8 mouse cellular contexts compared by ENCODE assay signal in genomic region chr1:138848026-138848425, GRCm38 (mm10). TPM values are rescaled to one million over a fixed set of nuclear protein-coding genes. Genes with fewer than 3 reads are reported as not detected.
A peak's percentile ranks its signal among the peaks of the same experiment; 100 is the strongest.
DNase-seq lines count a peak whose midpoint lies in the region; ATAC-seq and TF ChIP-seq lines count a peak whose summit lies in the region.

No protein-coding gene starts in this region.

- DNase-seq in retina, postnatal 1 day: peak; percentile 51
- no peak for DNase-seq in retina, embryonic 14.5 days (ENCODE audit: low spot score)
- no peak for DNase-seq in forebrain, postnatal 0 days
- no peak for DNase-seq in liver, embryonic 14.5 days (ENCODE audit: low read depth in 3 of 3, low spot score in 3 of 3)
- DNase-seq in stomach, postnatal 0 days (ENCODE audit: low spot score): no peak
- no peak for DNase-seq in thymus, postnatal 25 days
- no peak for DNase-seq in adrenal gland, adult 2 months
- DNase-seq in left cerebral cortex, postnatal 14 days (ENCODE audit: low spot score in 2 of 2): no peak

- H3K4me3 ChIP-seq in forebrain, postnatal 0 days (ENCODE audit: low read depth, low read length): peak overlapping the region; percentile 36
- H3K4me3 ChIP-seq in liver, embryonic 14.5 days (ENCODE audit: insufficient read depth in 1 of 2, low read depth in 2 of 2, low read length in 2 of 2): peak overlapping the region in 1 of 2 experiments; percentile 18; a peak in 1 of 4 replicates
- H3K4me3 ChIP-seq in stomach, postnatal 0 days (ENCODE audit: low read depth, low read length): peak overlapping the region; percentile 32

- peaks cover 40% of the 10 kb centered on the region for H3K27me3 ChIP-seq in forebrain, postnatal 0 days (ENCODE audit: insufficient read depth, low read length)
- H3K27me3 ChIP-seq in liver, embryonic 14.5 days (ENCODE audit: control insufficient read depth, insufficient read depth, low read length): peaks cover 65% of the 10 kb centered on the region
- H3K27me3 ChIP-seq in stomach, postnatal 0 days (ENCODE audit: control insufficient read depth, insufficient read depth, low read length): peaks cover 12% of the 10 kb centered on the region; the same call in 1 of the 2 replicates

- intact Hi-C loops in left cerebral cortex, postnatal 14 days (cut with DNase I): loop anchor here (10.0 kb wide), 1 partner anchor 343 kb away; no protein-coding TSS in a partner anchor

- ATAC-seq in forebrain, postnatal 0 days: peak; percentile 28
- no peak for ATAC-seq in liver, embryonic 14.5 days (ENCODE audit: insufficient read depth)
- ATAC-seq in stomach, postnatal 0 days (ENCODE audit: low FRiP score, low TSS enrichment): peak; percentile 28

- no peak for TF ChIP-seq EP300 in liver, embryonic 14.5 days (IDR thresholded peaks at IDR 0.05; ENCODE audit: low read depth)
- no peak for TF ChIP-seq EP300 in stomach, postnatal 0 days (optimal IDR thresholded peaks at IDR 0.05)

- no peak for TF ChIP-seq CTCF in forebrain, postnatal 0 days (IDR thresholded peaks at IDR 0.05; ENCODE audit: low read depth)
- no peak for TF ChIP-seq CTCF in liver, embryonic 14.5 days (IDR thresholded peaks at IDR 0.05; ENCODE audit: low read depth)
- TF ChIP-seq CTCF in stomach, postnatal 0 days (IDR thresholded peaks at IDR 0.05; ENCODE audit: low read depth): no peak

- H3K9ac ChIP-seq in forebrain, postnatal 0 days: peak overlapping the region; percentile 35
- no peak overlapping the region for H3K9ac ChIP-seq in liver, embryonic 14.5 days (replicated peaks)
- no peak overlapping the region for H3K9ac ChIP-seq in stomach, postnatal 0 days (ENCODE audit: low read length)

- 2% methylated on average over 16 of the region's 16 CpGs for WGBS in forebrain, postnatal 0 days
- WGBS in liver, embryonic 14.5 days (ENCODE audit: insufficient replicate concordance): under 1% methylated on average over 16 of the region's 16 CpGs
- whole genome bisulfite sequencing in stomach, postnatal 0 days: under 1% methylated on average over 15 of the region's 16 CpGs

- H3K27ac ChIP-seq in forebrain, postnatal 0 days (ENCODE audit: low read depth, low read length): peak overlapping the region; percentile 15; the same call in 1 of the 2 replicates
- no peak overlapping the region for H3K27ac ChIP-seq in liver, embryonic 14.5 days
- H3K27ac ChIP-seq in stomach, postnatal 0 days (replicated peaks): no peak overlapping the region

- H3K4me1 ChIP-seq in forebrain, postnatal 0 days (ENCODE audit: insufficient read depth): peaks cover 10% of the 10 kb centered on the region
- peaks cover 0 to 2% of the 10 kb centered on the region in 2 experiments; a peak in 1 of 4 replicates for H3K4me1 ChIP-seq in liver, embryonic 14.5 days (replicated peaks; ENCODE audit: control insufficient read depth in 2 of 2, insufficient read depth in 2 of 2, low read length in 1 of 2)
- 0 out of 2 replicates have a peak, but pooled peaks cover 4% of the 10 kb centered on the region for H3K4me1 ChIP-seq in stomach, postnatal 0 days (replicated peaks; ENCODE audit: control insufficient read depth, insufficient read depth)

- no peaks in the 10 kb centered on the region; the same call in 1 of the 2 replicates for H3K36me3 ChIP-seq in forebrain, postnatal 0 days (ENCODE audit: insufficient read depth)
- H3K36me3 ChIP-seq in liver, embryonic 14.5 days (replicated peaks; ENCODE audit: control insufficient read depth, insufficient read depth, low read depth): no peaks in the 10 kb centered on the region
- H3K36me3 ChIP-seq in stomach, postnatal 0 days (ENCODE audit: control insufficient read depth, insufficient read depth, low read length): no peaks in the 10 kb centered on the region

- peak overlapping the region; percentile 49 for H3K4me2 ChIP-seq in forebrain, postnatal 0 days (ENCODE audit: low read depth)
- peak overlapping the region; percentile 42; the same call in 1 of the 2 replicates for H3K4me2 ChIP-seq in liver, embryonic 14.5 days (ENCODE audit: low read depth)
- H3K4me2 ChIP-seq in stomach, postnatal 0 days (replicated peaks; ENCODE audit: low read depth): peak overlapping the region; percentile 53

- no peaks in the 10 kb centered on the region for H3K9me3 ChIP-seq in forebrain, postnatal 0 days (ENCODE audit: low read length)
- no peaks in the 10 kb centered on the region for H3K9me3 ChIP-seq in liver, embryonic 14.5 days (ENCODE audit: control insufficient read depth, low read length)
- H3K9me3 ChIP-seq in stomach, postnatal 0 days (ENCODE audit: control insufficient read depth, low read length): no peaks in the 10 kb centered on the region

RNA-seq across cellular contexts. Expression of gene Lhx9, which starts 0.4 kb away (rescaled TPM):
- total RNA-seq in forebrain, postnatal 0 days (2014; rRNA removed): 19.1 and 30.9 TPM in 2 replicates
- polyA plus RNA-seq in forebrain, postnatal 0 days (2015; fragmentation: Nextera tagmentation; extraction: Ambion mirVana): 6.4 and 26.8 TPM in 2 replicates
- 0.08 and 0.13 TPM in 2 replicates for polyA plus RNA-seq in liver, embryonic 14.5 days (2012; rRNA removed)
- not detected in 2 replicates for polyA plus RNA-seq in liver, embryonic 14.5 days (2014; fragmentation: Nextera tagmentation; extraction: Ambion mirVana)
- polyA plus RNA-seq in stomach, postnatal 0 days (2015; fragmentation: Nextera tagmentation; extraction: Ambion mirVana): 0.13 and 0.15 TPM in 2 replicates
- total RNA-seq in adrenal gland, adult 2 months (2021): not detected
- 0.09 TPM in 1 of 2 replicates, not detected in the other for polyA plus RNA-seq in adrenal gland, adult 2 months (2012; rRNA removed)
- total RNA-seq in left cerebral cortex, postnatal 14 days (2021): 1 to 10 TPM in 1 of 2 experiments, under 1 TPM in 1; 0.33 to 1.6 TPM

RNA-seq across cellular contexts. Expression of gene 2310009B15Rik, which starts 8.6 kb away (rescaled TPM):
- total RNA-seq in forebrain, postnatal 0 days (2014; rRNA removed): 33.0 and 37.4 TPM in 2 replicates
- 41.9 and 45.8 TPM in 2 replicates for polyA plus RNA-seq in forebrain, postnatal 0 days (2015; fragmentation: Nextera tagmentation; extraction: Ambion mirVana)
- 10.1 and 10.9 TPM in 2 replicates for polyA plus RNA-seq in liver, embryonic 14.5 days (2012; rRNA removed)
- 13.1 and 17.3 TPM in 2 replicates for polyA plus RNA-seq in liver, embryonic 14.5 days (2014; fragmentation: Nextera tagmentation; extraction: Ambion mirVana)
- 50.6 and 52.8 TPM in 2 replicates for polyA plus RNA-seq in stomach, postnatal 0 days (2015; fragmentation: Nextera tagmentation; extraction: Ambion mirVana)
- 10 to 100 TPM; 13.1 to 18.2 TPM for total RNA-seq in adrenal gland, adult 2 months (2021)
- polyA plus RNA-seq in adrenal gland, adult 2 months (2012; rRNA removed): 35.0 and 45.3 TPM in 2 replicates
- 10 to 100 TPM; 13.7 to 14.2 TPM for total RNA-seq in left cerebral cortex, postnatal 14 days (2021)
